Mouse (Mus musculus) lung, embryonic 14.5 days (tissue): Measurements from ENCODE around the gene Tbc1d30. TPM values are rescaled to one million over a fixed set of nuclear protein-coding genes. Genes with fewer than 3 reads are reported as not detected.

ENCODE experiments used
- ATAC-seq: fragments of 200-750 bp; cut with Nextera tagmentation; 2 replicates; pipeline ENCODE4 v1.8.0; 2017; ENCODE audit warnings: mild to moderate bottlenecking, moderate TSS enrichment, moderate library complexity; ENCODE audit not compliant: insufficient read depth
- DNase-seq: peaks from one replicate; pipeline ENCODE4 v3.0.0-alpha.2; 2015
- H3K27ac ChIP-seq: fragments of 300-500 bp; sonication (generic); 2 replicates; pipeline ENCODE4 v1.5.1; 2014; ENCODE audit warnings: low read depth, mild to moderate bottlenecking, moderate library complexity
- H3K27me3 ChIP-seq: fragments of 300-500 bp; sonication (generic); 2 replicates; pipeline ENCODE4 v1.6.1; 2014; ENCODE audit warnings: low read length, control low read depth; ENCODE audit not compliant: insufficient read depth
- H3K36me3 ChIP-seq: fragments of 300-500 bp; sonication (generic); 2 replicates; pipeline ENCODE4 v1.6.1; 2014; ENCODE audit warnings: control low read depth; ENCODE audit not compliant: insufficient read depth
- H3K4me1 ChIP-seq: fragments of 300-500 bp; sonication (generic); 2 replicates; pipeline ENCODE4 v1.6.1; 2014; ENCODE audit warnings: antibody characterized with exemption, control low read depth; ENCODE audit not compliant: insufficient read depth
- H3K4me2 ChIP-seq: fragments of 300-500 bp; sonication (generic); 2 replicates; pipeline ENCODE4 v1.6.1; 2014; ENCODE audit warnings: mild to moderate bottlenecking
- H3K4me3 ChIP-seq: fragments of 300-500 bp; sonication (generic); 2 replicates; pipeline ENCODE4 v1.5.1; 2014; ENCODE audit warnings: low read depth, low read length
- H3K9ac ChIP-seq: fragments of 300-500 bp; sonication (generic); 2 replicates; pipeline ENCODE4 v1.6.1; 2014
- H3K9me3 ChIP-seq: fragments of 300-500 bp; sonication (generic); 2 replicates; pipeline ENCODE4 v1.6.1; 2016; ENCODE audit warnings: low read depth, low read length, control low read depth
- CTCF ChIP-seq: IDR thresholded peaks from 2 replicates; pipeline ENCODE4 v1.5.1; 2016; ENCODE audit warnings: antibody characterized with exemption, low read depth
- WGBS: fragments of 180-500 bp; shearing (Covaris S2); extraction: QIAGEN DNeasy Blood & Tissue Kit; methylation state at CpG from one replicate; pipeline ENCODE4 v1.1.7; 2014; 5-methylcytosine and 5-hydroxymethylcytosine counted together
- polyA plus RNA-seq: library from polyadenylated mRNA; unstranded; fragments of >200 nt; fragmentation: Nextera tagmentation; extraction: Ambion mirVana; gene quantifications from 2 replicates; pipeline ENCODE4 v1.2.1, GENCODE M21; 2014

Tbc1d30 gene
- polyA plus RNA-seq, 1 experiment from 2014 or later, result 2.5 TPM

GRCm38 (mm10) chr10:121329586-121329985, 21.5 kb downstream of the Tbc1d30 start:
- WGBS, result 61% methylated on average over 4 of the region's 4 CpGs
- no peak for TF ChIP-seq CTCF
- DNase-seq, result no peak
- Histone ChIP-seq H3K27me3 (no peaks in the 10 kb centered on the region), H3K4me2 (no peak overlapping the region), H3K9ac (no peak overlapping the region), H3K27ac (no peak overlapping the region), H3K4me1 (no peaks in the 10 kb centered on the region), H3K36me3 (no peaks in the 10 kb centered on the region), H3K9me3 (no peaks in the 10 kb centered on the region), H3K4me3 (no peak overlapping the region)
- ATAC-seq, result no peak

DNA sequence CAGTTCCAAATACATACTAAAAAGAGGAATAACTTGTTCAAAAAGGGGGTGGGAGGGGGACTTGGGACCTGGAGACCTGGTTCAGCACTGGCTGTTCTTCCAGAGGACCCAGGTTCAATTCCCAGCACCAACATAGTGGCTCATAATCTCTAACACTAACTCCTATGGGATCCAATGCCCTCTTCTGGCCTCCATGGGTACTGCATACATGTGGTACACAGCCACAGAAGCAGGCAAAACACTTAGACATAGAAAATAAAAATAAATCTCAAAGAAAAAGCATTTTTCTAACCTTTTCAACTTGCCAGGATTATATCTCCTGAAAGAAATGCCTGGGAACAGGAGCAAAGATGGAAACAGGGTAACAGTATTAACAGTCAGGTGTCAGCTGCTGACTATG, 24.9 kb downstream of the Tbc1d30 start:
- Histone ChIP-seq H3K27ac (no peak overlapping the region), H3K4me2 (no peak overlapping the region), H3K36me3 (no peaks in the 10 kb centered on the region), H3K27me3 (no peaks in the 10 kb centered on the region), H3K4me3 (no peak overlapping the region), H3K9ac (no peak overlapping the region), H3K9me3 (no peaks in the 10 kb centered on the region), H3K4me1 (no peaks in the 10 kb centered on the region)
- ATAC-seq (no peak), DNase-seq (no peak)
- TF ChIP-seq CTCF, result peak; percentile 21; the same call in 1 of the 2 replicates

GRCm38 (mm10) chr10:121323493-121323892, 27.6 kb downstream of the Tbc1d30 start:
- Histone ChIP-seq H3K27ac (no peak overlapping the region), H3K4me3 (no peak overlapping the region), H3K36me3 (no peaks in the 10 kb centered on the region), H3K4me1 (no peaks in the 10 kb centered on the region), H3K27me3 (no peaks in the 10 kb centered on the region), H3K9me3 (no peaks in the 10 kb centered on the region), H3K9ac (no peak overlapping the region), H3K4me2 (no peak overlapping the region)
- TF ChIP-seq CTCF, result no peak
- DNase-seq (peak; percentile 29), ATAC-seq (no peak)
- WGBS, result 77% methylated on average over 7 of the region's 7 CpGs

GRCm38 (mm10) chr10:121318397-121318950, 32.6 kb downstream of the Tbc1d30 start:
- H3K4me2 ChIP-seq, result no peak overlapping the region
- no peak for TF ChIP-seq CTCF
- H3K4me3 ChIP-seq, result no peak overlapping the region
- no peaks in the 10 kb centered on the region for H3K36me3 ChIP-seq
- DNase-seq, result no peak
- no peak overlapping the region for H3K9ac ChIP-seq
- no peaks in the 10 kb centered on the region for H3K27me3 ChIP-seq
- no peak overlapping the region for H3K27ac ChIP-seq
- no peaks in the 10 kb centered on the region for H3K9me3 ChIP-seq
- H3K4me1 ChIP-seq, result no peaks in the 10 kb centered on the region
- whole genome bisulfite sequencing, result 80% methylated on average over 7 of the region's 7 CpGs
- no peak for ATAC-seq

- H3K4me1 ChIP-seq, result no peaks in the 10 kb centered on the region
- no peak overlapping the region for H3K4me2 ChIP-seq
- H3K4me3 ChIP-seq, result no peak overlapping the region
- no peak for ATAC-seq
- TF ChIP-seq CTCF, result no peak
- H3K9ac ChIP-seq, result no peak overlapping the region
- DNase-seq, result peak; percentile 38
- H3K9me3 ChIP-seq, result no peaks in the 10 kb centered on the region
- WGBS, result 73% methylated on average over 10 of the region's 10 CpGs
- H3K27ac ChIP-seq, result no peak overlapping the region
- H3K36me3 ChIP-seq, result no peaks in the 10 kb centered on the region
- peaks cover 11% of the 10 kb centered on the region; the same call in 1 of the 2 replicates for H3K27me3 ChIP-seq
Observed at GRCm38 (mm10) chr10:121316361-121316760, 34.7 kb downstream of the Tbc1d30 start.

GRCm38 (mm10) chr10:121315321-121316283, 35.5 kb downstream of the Tbc1d30 start:
- Histone ChIP-seq H3K27me3 (peaks cover 18% of the 10 kb centered on the region), H3K36me3 (no peaks in the 10 kb centered on the region), H3K9me3 (no peaks in the 10 kb centered on the region), H3K4me2 (peak overlapping the region; percentile 46), H3K27ac (no peak overlapping the region), H3K9ac (peak overlapping the region; percentile 16; the same call in 1 of the 2 replicates), H3K4me3 (no peak overlapping the region), H3K4me1 (no peaks in the 10 kb centered on the region)
- DNase-seq (peak; percentile 48), ATAC-seq (no peak)
- 31% methylated on average over 27 of the region's 27 CpGs for WGBS
- TF ChIP-seq CTCF, result no peak

GRCm38 (mm10) chr10:121314186-121314585, 36.9 kb downstream of the Tbc1d30 start:
- Histone ChIP-seq H3K4me1 (0 out of 2 replicates have a peak, but pooled peaks cover 4% of the 10 kb centered on the region), H3K4me3 (no peak overlapping the region), H3K36me3 (no peaks in the 10 kb centered on the region), H3K27me3 (peaks cover 32% of the 10 kb centered on the region), H3K9ac (no peak overlapping the region), H3K9me3 (no peaks in the 10 kb centered on the region), H3K27ac (no peak overlapping the region), H3K4me2 (no peak overlapping the region)
- ATAC-seq, result no peak
- WGBS, result 61% methylated on average over 4 of the region's 4 CpGs
- DNase-seq, result no peak
- TF ChIP-seq CTCF, result no peak
